Mouse (Mus musculus) liver, postnatal 0 days (tissue): Measurements from ENCODE around the gene Dppa3.

Source experiments
- CTCF ChIP-seq: sonication (generic); IDR thresholded peaks from 2 replicates; pipeline ENCODE4 v1.5.1; 2016; ENCODE audit warnings: antibody characterized with exemption, low read depth
- EP300 ChIP-seq: IDR thresholded peaks from 2 replicates; pipeline ENCODE4 v1.6.1; 2016; ENCODE audit warnings: antibody characterized with exemption, low read depth, mild to moderate bottlenecking

- TF ChIP-seq CTCF: no peak
- TF ChIP-seq EP300: no peak
Measured at GRCm38 (mm10) chr6:122609377-122609728, 16.9 kb upstream of the Dppa3 start.
